Mouse (Mus musculus) liver, embryonic 12.5 days (tissue): ENCODE data around the gene Tmbim7. TPM values are rescaled to one million over a fixed set of nuclear protein-coding genes. Genes with fewer than 3 reads are reported as not detected.
"Not testable (repeated sequence)": the region's sequence is repeated elsewhere in the genome, so short reads cannot be mapped to it uniquely, and the experiment has no call there.

Source experiments
- ATAC-seq: fragments of 200-750 bp; cut with Nextera tagmentation; 2 replicates; pipeline ENCODE4 v1.8.0; 2017; ENCODE audit warnings: moderate number of reproducible peaks, mild to moderate bottlenecking, moderate library complexity
- H3K27ac ChIP-seq: fragments of 300-500 bp; sonication (generic); 2 replicates; pipeline ENCODE4 v1.5.1; 2016; ENCODE audit warnings: mild to moderate bottlenecking
- H3K27me3 ChIP-seq: fragments of 300-500 bp; sonication (generic); replicated peaks from 2 replicates; pipeline ENCODE4 v1.6.1; 2016; ENCODE audit warnings: mild to moderate bottlenecking, moderate library complexity
- H3K36me3 ChIP-seq: fragments of 300-500 bp; sonication (generic); 2 replicates; pipeline ENCODE4 v1.6.1; 2016; ENCODE audit warnings: mild to moderate bottlenecking, moderate library complexity
- H3K4me1 ChIP-seq: fragments of 300-500 bp; sonication (generic); 2 replicates; pipeline ENCODE4 v1.6.1; 2016
- H3K4me2 ChIP-seq: fragments of 300-500 bp; sonication (generic); 2 replicates; pipeline ENCODE4 v1.6.1; 2016; ENCODE audit warnings: mild to moderate bottlenecking, moderate library complexity
- H3K4me3 ChIP-seq: fragments of 300-500 bp; sonication (generic); 2 replicates; pipeline ENCODE4 v1.5.1; 2016; ENCODE audit warnings: mild to moderate bottlenecking, moderate library complexity
- H3K9ac ChIP-seq: fragments of 300-500 bp; sonication (generic); 2 replicates; pipeline ENCODE4 v1.6.1; 2016; ENCODE audit warnings: mild to moderate bottlenecking, moderate library complexity
- H3K9me3 ChIP-seq: fragments of 300-500 bp; sonication (generic); replicated peaks from 2 replicates; pipeline ENCODE4 v1.6.1; 2016; ENCODE audit warnings: mild to moderate bottlenecking, moderate library complexity
- WGBS: fragments of 180-500 bp; shearing (Covaris S2); methylation state at CpG from one replicate; pipeline ENCODE4 v1.1.7; 2016; ENCODE audit not compliant: insufficient replicate concordance; 5-methylcytosine and 5-hydroxymethylcytosine counted together
- polyA plus RNA-seq: library from polyadenylated mRNA; unstranded; fragments of >200 nt; fragmentation: Nextera tagmentation; extraction: Ambion mirVana; gene quantifications from 2 replicates; pipeline ENCODE4 v1.2.1, GENCODE M21; 2016

Tmbim7 gene
- polyA plus RNA-seq, 1 experiment from 2014 or later: not detected

- no peak overlapping the region for H3K9ac ChIP-seq
- ATAC-seq: no peak
- H3K4me1 ChIP-seq: peaks cover 30% of the 10 kb centered on the region
- no peaks in the 10 kb centered on the region for H3K9me3 ChIP-seq
- WGBS: 84% methylated on average over 6 of the region's 6 CpGs
- no peaks in the 10 kb centered on the region for H3K27me3 ChIP-seq
- peaks cover 50% of the 10 kb centered on the region for H3K36me3 ChIP-seq
- no peak overlapping the region for H3K27ac ChIP-seq
- no peak overlapping the region for H3K4me3 ChIP-seq
- peak overlapping the region; percentile 32 for H3K4me2 ChIP-seq
Observed at GRCm38 (mm10) chr5:3645326-3645725, 5.7 kb upstream of the Tmbim7 start.

GRCm38 (mm10) chr5:3646539-3646938, 4.4 kb upstream of the Tmbim7 start:
- H3K36me3 ChIP-seq: peaks cover 40% of the 10 kb centered on the region
- peaks cover 30% of the 10 kb centered on the region for H3K4me1 ChIP-seq
- ATAC-seq: no peak
- no peaks in the 10 kb centered on the region for H3K27me3 ChIP-seq
- WGBS: 33% methylated on average over 6 of the region's 6 CpGs
- H3K9ac ChIP-seq: peak overlapping the region; percentile 95
- no peaks in the 10 kb centered on the region for H3K9me3 ChIP-seq
- peak overlapping the region; percentile 98 for H3K4me3 ChIP-seq
- H3K27ac ChIP-seq: peak overlapping the region; percentile 97; the same call in 1 of the 2 replicates
- H3K4me2 ChIP-seq: peak overlapping the region; percentile 75

GRCm38 (mm10) chr5:3646991-3647707, 3.8 kb upstream of the Tmbim7 start:
- peak; percentile 72 for ATAC-seq
- Histone ChIP-seq H3K4me3 (peak overlapping the region; percentile 98), H3K4me1 (peaks cover 34% of the 10 kb centered on the region), H3K9me3 (no peaks in the 10 kb centered on the region), H3K27ac (peak overlapping the region; percentile 97), H3K27me3 (no peaks in the 10 kb centered on the region), H3K9ac (peak overlapping the region; percentile 95), H3K36me3 (peaks cover 34% of the 10 kb centered on the region), H3K4me2 (peak overlapping the region; percentile 75)
- WGBS: 0% methylated on average over 41 of the region's 60 CpGs

- ATAC-seq: peak; percentile 94
- Histone ChIP-seq H3K27me3 (no peaks in the 10 kb centered on the region), H3K4me2 (peak overlapping the region; percentile 75), H3K4me1 (peaks cover 35% of the 10 kb centered on the region), H3K9ac (peak overlapping the region; percentile 95), H3K36me3 (peaks cover 29% of the 10 kb centered on the region), H3K27ac (peak overlapping the region; percentile 97), H3K4me3 (peak overlapping the region; percentile 98), H3K9me3 (no peaks in the 10 kb centered on the region)
- 0% methylated on average over 26 of the region's 46 CpGs for WGBS
Observed at GRCm38 (mm10) chr5:3647708-3648121, 3.3 kb upstream of the Tmbim7 start.

GRCm38 (mm10) chr5:3648206-3648848, 2.7 kb upstream of the Tmbim7 start:
- H3K9me3 ChIP-seq: no peaks in the 10 kb centered on the region
- no peaks in the 10 kb centered on the region for H3K27me3 ChIP-seq
- H3K4me3 ChIP-seq: peak overlapping the region; percentile 98
- ATAC-seq: no peak
- peaks cover 35% of the 10 kb centered on the region for H3K4me1 ChIP-seq
- 40% methylated on average over 4 of the region's 4 CpGs for WGBS
- H3K27ac ChIP-seq: peak overlapping the region; percentile 10; the same call in 1 of the 2 replicates
- no peak overlapping the region for H3K9ac ChIP-seq
- H3K36me3 ChIP-seq: peaks cover 22% of the 10 kb centered on the region
- peak overlapping the region; percentile 75 for H3K4me2 ChIP-seq

- 55% methylated on average over 4 of the region's 4 CpGs for WGBS
- peaks cover 19% of the 10 kb centered on the region for H3K36me3 ChIP-seq
- no peaks in the 10 kb centered on the region for H3K27me3 ChIP-seq
- no peak overlapping the region for H3K4me2 ChIP-seq
- H3K9me3 ChIP-seq: no peaks in the 10 kb centered on the region
- no peak overlapping the region for H3K9ac ChIP-seq
- no peak overlapping the region for H3K4me3 ChIP-seq
- H3K4me1 ChIP-seq: peaks cover 35% of the 10 kb centered on the region
- H3K27ac ChIP-seq: no peak overlapping the region
- no peak for ATAC-seq
Observed at GRCm38 (mm10) chr5:3648849-3649210, 2.2 kb upstream of the Tmbim7 start.

- 63% methylated on average over 5 of the region's 5 CpGs for WGBS
- Histone ChIP-seq H3K27ac (no peak overlapping the region), H3K4me3 (no peak overlapping the region), H3K9ac (no peak overlapping the region), H3K4me1 (peaks cover 22% of the 10 kb centered on the region), H3K9me3 (no peaks in the 10 kb centered on the region), H3K27me3 (no peaks in the 10 kb centered on the region), H3K4me2 (no peak overlapping the region), H3K36me3 (no peaks in the 10 kb centered on the region)
- no peak for ATAC-seq
Observed at GRCm38 (mm10) chr5:3651621-3652020, 640 bp downstream of the Tmbim7 start.

- H3K9ac ChIP-seq, H3K4me2 ChIP-seq, H3K4me3 ChIP-seq, ATAC-seq, H3K9me3 ChIP-seq, H3K27ac ChIP-seq, H3K36me3 ChIP-seq, H3K27me3 ChIP-seq: not testable (repeated sequence)
- peaks cover 20% of the 10 kb centered on the region for H3K4me1 ChIP-seq
- 85% methylated on average over 18 of the region's 25 CpGs for WGBS
Observed at GRCm38 (mm10) chr5:3652903-3653575, 2.1 kb downstream of the Tmbim7 start.

GRCm38 (mm10) chr5:3653801-3654200, 2.8 kb downstream of the Tmbim7 start:
- H3K27me3 ChIP-seq: no peaks in the 10 kb centered on the region
- no peak overlapping the region for H3K27ac ChIP-seq
- no peaks in the 10 kb centered on the region for H3K36me3 ChIP-seq
- H3K4me2 ChIP-seq: no peak overlapping the region
- no peaks in the 10 kb centered on the region for H3K9me3 ChIP-seq
- H3K9ac ChIP-seq: no peak overlapping the region
- peaks cover 14% of the 10 kb centered on the region for H3K4me1 ChIP-seq
- no peak for ATAC-seq
- 72% methylated on average over 4 of the region's 4 CpGs for WGBS
- no peak overlapping the region for H3K4me3 ChIP-seq

- no peaks in the 10 kb centered on the region for H3K36me3 ChIP-seq
- 0 out of 2 replicates have a peak, but pooled peaks cover 1% of the 10 kb centered on the region for H3K4me1 ChIP-seq
- no peak within 1 kb of the TSS for H3K4me2 ChIP-seq
- 77% methylated on average over 5 of the region's 5 CpGs for WGBS
- ATAC-seq: no peak
- no peak within 1 kb of the TSS for H3K27ac ChIP-seq
- H3K27me3 ChIP-seq: no peaks in the 10 kb centered on the region
- no peak within 1 kb of the TSS for H3K9ac ChIP-seq
- H3K4me3 ChIP-seq: no peak within 1 kb of the TSS
- no peaks in the 10 kb centered on the region for H3K9me3 ChIP-seq
Observed at GRCm38 (mm10) chr5:3657085-3657484, 6.1 kb downstream of the Tmbim7 start, which contains the start of gene Gatad1. TSS of gene Gatad1 (minus strand) at chr5:3657185.

GRCm38 (mm10) chr5:3665225-3665624, 14.2 kb downstream of the Tmbim7 start:
- no peak overlapping the region for H3K9ac ChIP-seq
- no peak overlapping the region for H3K4me2 ChIP-seq
- WGBS: 78% methylated on average over 2 of the region's 2 CpGs

GRCm38 (mm10) chr5:3666585-3666984, 15.6 kb downstream of the Tmbim7 start:
- H3K4me1 ChIP-seq: peaks cover 14% of the 10 kb centered on the region
- no peaks in the 10 kb centered on the region for H3K36me3 ChIP-seq
- no peak overlapping the region for H3K27ac ChIP-seq
- H3K4me3 ChIP-seq: no peak overlapping the region
- no peaks in the 10 kb centered on the region for H3K27me3 ChIP-seq
- H3K9me3 ChIP-seq: no peaks in the 10 kb centered on the region
- no peak overlapping the region for H3K4me2 ChIP-seq
- H3K9ac ChIP-seq: no peak overlapping the region
- no peak for ATAC-seq
- WGBS: 59% methylated on average over 12 of the region's 12 CpGs

More at GRCm38 (mm10) chr5:3665225-3665624, 14.2 kb downstream of the Tmbim7 start:
- Histone ChIP-seq H3K4me1 (peaks cover 9% of the 10 kb centered on the region), H3K9me3 (no peaks in the 10 kb centered on the region), H3K27ac (no peak overlapping the region), H3K36me3 (no peaks in the 10 kb centered on the region), H3K27me3 (no peaks in the 10 kb centered on the region), H3K4me3 (no peak overlapping the region)
- no peak for ATAC-seq
